Mouse (Mus musculus) liver, adult 2 months (tissue): ENCODE measurements around the gene Olfr520. TPM values are rescaled to one million over a fixed set of nuclear protein-coding genes. Genes with fewer than 3 reads are reported as not detected.

Source experiments
- DNase-seq: peaks from one replicate; pipeline ENCODE4 v3.0.0-alpha.2; 2011; ENCODE audit warnings: low read depth, low spot score; ENCODE audit errors: extremely low read depth
- H3K27ac ChIP-seq: fragments of 200-500 bp; replicated peaks from 2 replicates; pipeline ENCODE4 v1.5.1; 2012; ENCODE audit warnings: low read depth, mild to moderate bottlenecking, control low read depth, inconsistent platforms, low read length; ENCODE audit not compliant: insufficient read depth
- H3K27me3 ChIP-seq: fragments of 200-500 bp; 2 replicates; pipeline ENCODE4 v1.6.1; 2012; ENCODE audit warnings: mild to moderate bottlenecking, moderate library complexity, low read length, inconsistent platforms; ENCODE audit not compliant: control insufficient read depth, insufficient read depth
- H3K36me3 ChIP-seq: fragments of 200-500 bp; 2 replicates; pipeline ENCODE4 v1.6.1; 2012; ENCODE audit warnings: low read length, inconsistent platforms; ENCODE audit not compliant: control insufficient read depth, insufficient read depth
- H3K4me1 ChIP-seq: fragments of 200-500 bp; 2 replicates; pipeline ENCODE4 v1.6.1; 2011; ENCODE audit warnings: low read length; ENCODE audit not compliant: control insufficient read depth, insufficient read depth
- H3K4me3 ChIP-seq: fragments of 200-500 bp; 2 replicates; pipeline ENCODE4 v1.5.1; 2011; ENCODE audit warnings: low read depth, mild to moderate bottlenecking, control low read depth, low read length, moderate library complexity; ENCODE audit not compliant: insufficient read depth
- H3K79me2 ChIP-seq: fragments of 200-500 bp; 2 replicates; pipeline ENCODE4 v1.6.1; 2012; ENCODE audit warnings: inconsistent platforms, mild to moderate bottlenecking, low read length, moderate library complexity; ENCODE audit not compliant: control insufficient read depth, insufficient read depth
- H3K9ac ChIP-seq: fragments of 200-500 bp; 2 replicates; pipeline ENCODE4 v1.6.1; 2012; ENCODE audit warnings: low read depth, mild to moderate bottlenecking, control low read depth, inconsistent platforms, low read length
- CTCF ChIP-seq: fragments of 200-500 bp; IDR thresholded peaks from 2 replicates; pipeline ENCODE4 v1.5.1; 2011; ENCODE audit warnings: low read depth, low read length, control low read depth
- POLR2A ChIP-seq: fragments of 200-500 bp; IDR thresholded peaks from 2 replicates; pipeline ENCODE4 v1.6.1; 2011; ENCODE audit warnings: low read length, control low read depth; ENCODE audit not compliant: insufficient read depth; ENCODE audit errors: extremely low read depth
- WGBS: fragments of 180-500 bp; shearing (Covaris S2); methylation state at CpG from one replicate; pipeline ENCODE4 v1.1.7; 2018; 5-methylcytosine and 5-hydroxymethylcytosine counted together
- polyA plus RNA-seq: library from polyadenylated mRNA; depleted of rRNA; stranded (reverse); fragments of >200 nt; gene quantifications from 2 replicates; pipeline ENCODE4 v1.2.3, GENCODE M21; 2012; rRNA removed
- total RNA-seq: library from RNA; depleted of rRNA; stranded (reverse); fragments of >200 nt; gene quantifications from 2 replicates; pipeline ENCODE4 v1.2.3, GENCODE M21; 2014; rRNA removed

The Olfr520 gene
- total RNA-seq: not detected in 2 replicates
- not detected in 2 replicates for polyA plus RNA-seq

- no peak within 1 kb of the TSS for H3K4me3 ChIP-seq
- WGBS: 92% methylated on average over 2 of the region's 2 CpGs
- no peaks in the 10 kb centered on the region for H3K27me3 ChIP-seq
- DNase-seq: no peak
- no peaks in the 10 kb centered on the region for H3K4me1 ChIP-seq
- H3K79me2 ChIP-seq: no peaks in the 10 kb centered on the region
- H3K27ac ChIP-seq: no peak within 1 kb of the TSS
- TF ChIP-seq POLR2A (no peak), CTCF (no peak)
- H3K36me3 ChIP-seq: no peaks in the 10 kb centered on the region
- no peak within 1 kb of the TSS for H3K9ac ChIP-seq
Observed at GRCm38 (mm10) chr7:99729973-99730372, at the start of gene Olfr520. Gene Olfr520 (plus strand): TSS chr7:99730273.

GRCm38 (mm10) chr7:99680771-99681170 lies 49.3 kb upstream of the Olfr520 start:
- 24% methylated on average over 5 of the region's 5 CpGs for WGBS
- H3K4me1 ChIP-seq: peaks cover 21% of the 10 kb centered on the region
- H3K36me3 ChIP-seq: peaks cover 52% of the 10 kb centered on the region
- TF ChIP-seq POLR2A (no peak), CTCF (no peak)
- no peaks in the 10 kb centered on the region for H3K27me3 ChIP-seq
- H3K79me2 ChIP-seq: peaks cover 10% of the 10 kb centered on the region; the same call in 1 of the 2 replicates
- peak; percentile 88 for DNase-seq
- H3K27ac ChIP-seq: peak overlapping the region; percentile 95
- H3K4me3 ChIP-seq: no peak overlapping the region
- H3K9ac ChIP-seq: peak overlapping the region; percentile 46

DNA sequence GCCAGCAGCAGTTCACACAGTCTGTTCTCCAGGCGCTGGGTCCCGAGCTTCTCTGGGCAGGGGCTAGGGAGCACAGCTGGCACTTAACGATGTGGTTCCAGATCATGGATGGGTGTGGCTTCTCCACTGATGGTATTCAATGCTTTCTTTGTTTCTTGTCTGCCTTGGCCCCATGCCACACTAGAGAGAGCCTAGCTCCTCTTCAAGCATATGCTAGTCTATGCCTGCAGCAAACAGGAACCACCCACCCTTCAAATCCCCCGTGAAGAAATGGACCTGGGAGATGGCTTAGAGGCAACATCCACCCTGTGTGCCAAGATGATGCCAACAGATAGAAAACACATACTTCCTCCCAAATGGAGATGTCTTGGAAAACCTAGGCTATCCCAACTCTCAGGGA lies 46.0 kb upstream of the Olfr520 start:
- Histone ChIP-seq H3K36me3 (peaks cover 59% of the 10 kb centered on the region), H3K9ac (no peak overlapping the region)
- TF ChIP-seq CTCF: no peak
- TF ChIP-seq POLR2A: no peak

GRCm38 (mm10) chr7:99690819-99691218 lies 39.3 kb upstream of the Olfr520 start:
- peaks cover 8% of the 10 kb centered on the region for H3K4me1 ChIP-seq
- H3K27me3 ChIP-seq: no peaks in the 10 kb centered on the region
- H3K4me3 ChIP-seq: no peak overlapping the region
- no peaks in the 10 kb centered on the region for H3K79me2 ChIP-seq
- H3K27ac ChIP-seq: no peak overlapping the region
- H3K9ac ChIP-seq: no peak overlapping the region
- TF ChIP-seq POLR2A: no peak
- TF ChIP-seq CTCF: no peak
- no peak for DNase-seq
- H3K36me3 ChIP-seq: peaks cover 35% of the 10 kb centered on the region
- WGBS: 68% methylated on average over 7 of the region's 7 CpGs

More for the DNA sequence above, 46.0 kb upstream of the Olfr520 start:
- H3K27me3 ChIP-seq: no peaks in the 10 kb centered on the region
- 86% methylated on average over 4 of the region's 4 CpGs for WGBS
- no peak overlapping the region for H3K4me3 ChIP-seq
- DNase-seq: no peak
- peaks cover 18% of the 10 kb centered on the region for H3K4me1 ChIP-seq
- peaks cover 8% of the 10 kb centered on the region; the same call in 1 of the 2 replicates for H3K79me2 ChIP-seq
- no peak overlapping the region for H3K27ac ChIP-seq

- TF ChIP-seq CTCF (no peak), POLR2A (no peak)
- Histone ChIP-seq H3K4me3 (no peak overlapping the region), H3K79me2 (no peaks in the 10 kb centered on the region), H3K9ac (no peak overlapping the region), H3K27ac (no peak overlapping the region), H3K4me1 (peaks cover 19% of the 10 kb centered on the region), H3K27me3 (no peaks in the 10 kb centered on the region), H3K36me3 (peaks cover 26% of the 10 kb centered on the region; the same call in 1 of the 2 replicates)
- DNase-seq: no peak
- WGBS: 74% methylated on average over 3 of the region's 3 CpGs
Observed at GRCm38 (mm10) chr7:99692396-99692795, 37.7 kb upstream of the Olfr520 start.

GRCm38 (mm10) chr7:99693387-99693786 lies 36.7 kb upstream of the Olfr520 start:
- 91% methylated on average over 3 of the region's 3 CpGs for WGBS
- no peak for DNase-seq
- TF ChIP-seq CTCF (no peak), POLR2A (no peak)
- Histone ChIP-seq H3K79me2 (no peaks in the 10 kb centered on the region), H3K4me1 (peaks cover 19% of the 10 kb centered on the region), H3K36me3 (peaks cover 18% of the 10 kb centered on the region; the same call in 1 of the 2 replicates), H3K9ac (no peak overlapping the region), H3K27ac (no peak overlapping the region), H3K27me3 (no peaks in the 10 kb centered on the region), H3K4me3 (no peak overlapping the region)
